Mouse (Mus musculus) stomach, adult 2 months (tissue): ENCODE data around the gene Setx. TPM values are rescaled to one million over a fixed set of nuclear protein-coding genes. Genes with fewer than 3 reads are reported as not detected.

ENCODE experiments used
- polyA plus RNA-seq: library from polyadenylated mRNA; depleted of rRNA; stranded (reverse); fragments of >200 nt; gene quantifications from 2 replicates; pipeline ENCODE4 v1.2.3, GENCODE M21; 2012; rRNA removed

The Setx gene
- 0.48 and 1.5 TPM in 2 replicates for polyA plus RNA-seq

GRCm38 (mm10) chr2:29123907-29124569, at the start of gene Setx:
Setx (plus strand) TSS chr2:29124181.

Other genes with a start within 250 kb of the Setx start
- gene Barhl1, start 207.5 kb upstream of the Setx start, polyA plus RNA-seq, result not detected in 2 replicates
- not detected in 2 replicates for gene Cfap77, start 69.1 kb upstream of the Setx start, polyA plus RNA-seq
- gene Ttf1, start 63.9 kb upstream of the Setx start, polyA plus RNA-seq, result 0.87 and 1.4 TPM in 2 replicates
- gene Ntng2, start 128.8 kb downstream of the Setx start, polyA plus RNA-seq, result 11.5 and 25.2 TPM in 2 replicates
- 27.1 and 32.6 TPM in 2 replicates for gene Med27, start 222.6 kb downstream of the Setx start, polyA plus RNA-seq